Mouse (Mus musculus) frontal cortex, adult (tissue): ENCODE measurements around the gene Tmem129.

Experiments used
- ATAC-seq: cut with Nextera tagmentation; 2 replicates; pipeline ENCODE4 v1.9.2; 2017; ENCODE audit warnings: mild to moderate bottlenecking, moderate library complexity, mixed read lengths; ENCODE audit not compliant: low TSS enrichment

Gene Tmem129

GRCm38 (mm10) chr5:33657787-33658663 is at the start of gene Tmem129, which contains the start of gene Tacc3:
Gene Tmem129, minus strand, starts transcription at chr5:33658416.
Gene Tacc3, plus strand, starts transcription at chr5:33658128.
- ATAC-seq, result peak; percentile 91

DNA sequence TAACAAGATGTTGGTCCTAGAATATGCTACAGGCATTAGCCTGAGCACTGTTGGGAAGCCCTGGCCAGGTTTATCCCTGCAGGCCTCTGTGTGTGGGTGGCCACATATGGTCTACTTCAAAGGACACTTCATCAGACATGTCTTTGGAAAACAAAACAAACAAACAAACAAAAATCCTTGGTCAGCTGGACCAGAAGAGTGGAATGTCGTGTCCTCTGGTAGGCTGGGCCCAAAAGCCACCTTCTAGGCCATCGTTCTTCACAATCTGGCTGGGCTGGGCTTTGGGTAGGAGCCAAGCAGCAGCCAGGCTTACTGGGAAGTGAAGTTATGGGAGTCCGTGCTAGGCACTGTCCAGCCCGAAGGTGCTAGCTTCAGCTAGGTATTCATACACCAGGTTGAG is 48.9 kb upstream of the Tmem129 start:
- ATAC-seq, result no peak

GRCm38 (mm10) chr5:33706350-33706629 is 48.1 kb upstream of the Tmem129 start:
- ATAC-seq, result no peak

DNA sequence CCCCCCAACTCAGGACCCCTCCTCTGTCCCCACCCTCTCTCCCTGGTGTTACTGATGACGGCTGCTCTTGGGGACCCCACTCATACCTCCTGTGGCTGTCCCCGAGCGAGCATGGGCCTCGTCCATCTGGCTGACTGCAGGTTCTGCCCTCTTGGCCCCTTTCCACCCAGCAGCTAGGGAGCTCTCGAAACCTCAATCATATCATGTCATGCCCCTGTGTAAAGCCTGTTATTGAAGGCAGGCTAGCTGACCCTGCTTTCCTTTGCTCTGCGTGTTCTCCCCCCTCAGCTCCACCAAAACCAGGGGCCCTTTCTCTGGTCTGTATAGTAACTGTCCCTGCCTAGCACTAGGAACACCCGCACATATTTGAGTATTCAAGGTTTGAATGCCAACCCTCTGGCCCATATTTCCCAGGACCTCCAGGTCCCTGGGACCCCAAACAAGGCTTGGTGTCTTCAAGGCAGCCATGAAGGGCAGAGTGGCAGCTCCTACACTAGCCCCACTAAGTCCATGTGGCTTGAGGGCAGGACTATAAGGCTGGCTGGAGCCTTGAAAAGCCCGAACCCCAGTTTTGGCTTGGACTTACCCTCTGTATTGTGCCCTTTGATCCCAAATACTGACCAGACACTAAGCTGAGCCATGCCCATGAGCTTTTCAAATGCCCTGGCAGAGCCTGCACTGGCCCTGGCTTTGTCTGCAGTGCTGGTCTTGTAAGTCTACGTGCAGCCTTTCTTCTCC is 47.6 kb upstream of the Tmem129 start:
- no peak for ATAC-seq

GRCm38 (mm10) chr5:33704945-33705611 is 46.9 kb upstream of the Tmem129 start:
- peak; percentile 48 for ATAC-seq

DNA sequence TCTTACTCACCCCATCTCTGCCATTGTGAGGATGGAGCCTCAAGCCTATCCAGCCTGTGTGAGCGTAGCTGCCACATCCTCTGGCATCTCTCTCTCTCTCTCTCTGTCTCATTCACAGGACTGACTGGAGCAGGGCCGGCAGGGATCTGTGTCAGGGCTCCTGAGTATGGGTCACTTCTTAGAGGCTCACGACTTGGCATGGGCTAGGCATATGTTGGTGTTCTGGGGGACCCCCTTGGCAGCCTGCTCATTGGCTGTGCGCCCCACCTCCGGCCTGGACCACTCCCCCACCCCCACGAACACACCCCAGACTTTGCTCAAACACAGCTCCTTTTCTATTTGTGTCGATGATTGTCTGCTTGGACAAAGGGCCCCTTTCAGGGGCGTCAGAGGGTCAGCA is 45.8 kb upstream of the Tmem129 start:
- ATAC-seq, result no peak

DNA sequence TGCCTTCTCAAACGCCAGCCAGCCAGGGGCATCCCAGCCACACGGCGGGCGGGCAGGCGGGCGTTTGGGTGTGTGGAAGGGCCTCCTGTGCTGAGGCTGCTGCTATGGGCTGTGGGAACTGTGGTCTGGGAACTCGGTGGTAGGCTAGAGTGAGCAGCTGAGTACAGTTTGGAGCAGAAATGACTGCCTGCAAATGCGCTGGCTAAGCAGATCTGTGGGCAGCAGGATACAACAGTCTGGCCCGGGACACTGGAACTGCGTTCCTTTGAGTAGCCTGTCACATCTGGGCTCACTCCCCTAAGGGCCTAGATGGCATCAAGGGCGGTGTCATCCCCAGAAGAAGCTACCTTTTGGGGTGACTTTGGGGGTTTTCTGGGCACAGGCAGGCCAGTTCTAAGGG is 43.6 kb upstream of the Tmem129 start:
- no peak for ATAC-seq

- ATAC-seq, result no peak
These were observed 41.8 kb upstream of the Tmem129 start for GRCm38 (mm10) chr5:33700010-33700409.

GRCm38 (mm10) chr5:33698669-33699068 is 40.5 kb upstream of the Tmem129 start:
- no peak for ATAC-seq

- ATAC-seq, result no peak
These were observed 39.8 kb upstream of the Tmem129 start for GRCm38 (mm10) chr5:33697947-33698512.

GRCm38 (mm10) chr5:33697534-33697933 is 39.3 kb upstream of the Tmem129 start:
- ATAC-seq, result no peak

- no peak for ATAC-seq
These were observed 38.2 kb upstream of the Tmem129 start for GRCm38 (mm10) chr5:33696430-33696829.

DNA sequence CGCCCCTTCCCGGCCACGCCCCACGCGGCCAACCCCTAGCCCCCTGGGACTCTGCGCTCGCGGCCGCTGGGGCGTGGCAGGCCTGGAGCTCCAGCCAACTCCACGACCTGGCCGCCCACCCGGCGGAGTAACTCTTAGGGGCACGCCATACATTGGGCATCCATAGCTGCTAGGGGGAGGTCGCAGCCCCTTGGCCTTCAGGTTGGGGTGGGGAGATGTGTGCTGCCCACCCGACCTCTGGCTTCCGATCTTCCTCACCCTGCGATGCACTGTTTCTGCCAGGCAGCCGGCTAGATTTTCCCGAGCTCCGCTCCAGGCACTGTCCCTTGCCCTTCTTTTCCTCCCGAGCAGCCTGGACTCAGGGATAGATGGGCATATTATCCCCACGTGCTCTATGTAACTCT is 37.5 kb upstream of the Tmem129 start:
- no peak for ATAC-seq

DNA sequence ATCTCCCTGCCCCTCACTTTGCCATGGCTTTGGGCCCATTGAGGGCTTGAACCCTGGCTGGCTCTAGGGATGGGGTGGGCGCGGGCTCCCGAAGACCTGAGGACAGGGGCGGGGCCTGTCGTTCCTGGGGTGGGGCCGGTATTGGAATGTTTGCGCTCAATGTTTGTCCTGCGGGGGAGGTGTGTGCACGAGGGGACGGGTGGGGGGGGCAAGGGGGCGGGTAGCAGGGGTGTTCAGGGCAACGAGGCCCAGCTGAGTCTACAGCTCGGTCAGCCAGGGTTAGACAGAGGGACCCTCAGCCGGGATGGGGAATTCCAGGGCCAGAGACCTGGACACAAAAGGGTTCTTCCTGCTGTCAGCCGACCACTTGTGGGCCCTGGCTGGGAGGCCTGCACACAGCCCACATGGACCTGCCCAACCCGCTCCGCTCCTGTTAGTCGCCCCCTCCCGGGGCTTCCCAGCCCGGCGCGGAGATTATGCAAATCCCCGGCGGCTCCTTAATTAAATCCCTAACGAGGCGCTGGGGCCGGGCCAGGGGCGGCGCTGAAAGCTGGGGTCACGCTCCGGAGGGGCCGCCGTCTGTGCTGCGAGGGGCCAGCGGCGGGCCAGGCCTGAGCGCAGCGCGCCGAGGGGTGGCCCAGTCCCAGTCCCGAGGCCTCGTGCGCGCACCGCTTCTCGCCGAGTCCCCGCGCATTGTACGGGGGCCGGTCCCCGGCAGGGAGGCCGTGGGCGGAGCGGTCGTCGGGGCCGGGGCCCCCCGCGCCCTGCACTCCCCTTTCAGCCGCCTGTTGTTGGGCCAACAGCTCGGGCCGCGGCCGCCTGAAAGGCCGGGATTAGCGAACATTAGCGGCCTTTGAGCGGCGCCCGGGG is 36.9 kb upstream of the Tmem129 start:
- peak; percentile 19; the same call in 1 of the 2 replicates for ATAC-seq

GRCm38 (mm10) chr5:33694461-33694847 is 36.2 kb upstream of the Tmem129 start:
- no peak for ATAC-seq

- ATAC-seq, result no peak
These were observed 34.2 kb upstream of the Tmem129 start for GRCm38 (mm10) chr5:33692393-33692792.

DNA sequence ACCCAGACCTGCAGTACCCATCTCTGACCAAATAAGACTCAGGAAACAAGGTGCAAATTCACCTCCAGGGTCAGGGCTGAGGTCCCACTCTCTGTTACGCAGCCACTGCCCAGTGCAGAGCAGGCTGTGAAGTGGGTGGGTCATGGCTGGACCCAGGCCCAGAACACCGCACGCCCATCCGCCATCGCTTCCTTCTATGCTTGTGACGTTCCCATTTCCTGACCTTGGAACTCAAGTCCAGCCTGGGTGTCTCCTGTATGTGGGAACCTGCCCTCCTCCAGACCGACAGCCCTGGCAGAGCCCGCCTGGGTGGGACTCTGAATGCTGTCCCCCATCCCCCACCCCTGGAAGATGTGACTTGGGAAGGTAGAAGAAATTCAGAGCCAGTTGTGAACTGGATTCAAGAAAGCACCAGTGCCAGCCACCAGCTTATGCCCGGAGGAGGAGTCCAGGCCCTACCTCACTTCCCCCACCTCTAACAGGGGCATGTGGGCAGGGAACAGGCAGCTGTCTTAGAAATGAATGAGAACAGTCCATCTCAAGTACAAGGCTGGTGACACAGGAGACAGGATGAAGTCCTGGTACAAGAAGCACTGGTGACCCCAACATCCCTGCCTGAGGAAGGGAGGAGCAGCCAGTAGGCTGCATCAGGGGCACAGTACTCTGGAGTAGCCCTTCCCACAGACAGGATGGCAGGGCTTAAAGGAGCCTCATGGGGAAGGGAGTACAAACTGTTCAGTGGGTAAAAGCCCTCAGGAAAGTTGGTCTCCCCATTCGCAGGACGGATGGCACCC is 31.8 kb upstream of the Tmem129 start:
- ATAC-seq, result no peak

DNA sequence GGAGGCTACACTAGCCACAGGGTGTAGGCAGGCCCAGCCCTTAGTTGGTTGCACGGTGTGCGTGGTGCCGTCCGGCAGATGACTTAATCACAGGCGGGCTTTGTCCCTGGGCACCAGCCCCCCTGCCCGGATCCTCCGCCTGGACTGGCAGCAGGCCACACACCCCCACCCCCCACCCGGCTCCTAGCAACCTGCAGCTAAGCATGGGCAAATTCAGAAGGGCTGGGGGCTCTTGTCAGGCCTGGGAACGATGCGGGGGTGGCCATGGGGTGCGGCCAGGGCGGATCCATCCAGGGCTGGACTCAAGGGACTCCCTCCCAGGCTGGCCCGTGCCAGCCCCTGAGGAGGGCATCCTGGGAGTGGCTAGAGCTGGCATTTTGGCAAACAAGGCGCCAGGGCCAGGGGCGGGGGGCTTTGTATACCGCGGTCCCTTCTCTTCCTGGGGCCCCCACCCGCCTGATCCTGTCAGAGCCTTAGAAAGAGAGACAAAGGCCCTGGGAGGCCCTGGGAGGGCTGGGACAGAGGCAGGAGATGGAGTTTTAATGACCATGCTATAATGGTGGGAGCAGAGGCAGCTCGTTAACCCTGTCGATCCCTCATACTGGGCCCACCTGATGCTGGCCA is 31.1 kb upstream of the Tmem129 start:
- no peak for ATAC-seq

GRCm38 (mm10) chr5:33688278-33689220 is 30.3 kb upstream of the Tmem129 start:
- no peak for ATAC-seq
